Mouse (Mus musculus): Measurements from ENCODE around the gene Gbp9.
"Not testable (repeated sequence)": the region's sequence is repeated elsewhere in the genome, so short reads cannot be mapped to it uniquely, and the experiment has no call there.

DNA sequence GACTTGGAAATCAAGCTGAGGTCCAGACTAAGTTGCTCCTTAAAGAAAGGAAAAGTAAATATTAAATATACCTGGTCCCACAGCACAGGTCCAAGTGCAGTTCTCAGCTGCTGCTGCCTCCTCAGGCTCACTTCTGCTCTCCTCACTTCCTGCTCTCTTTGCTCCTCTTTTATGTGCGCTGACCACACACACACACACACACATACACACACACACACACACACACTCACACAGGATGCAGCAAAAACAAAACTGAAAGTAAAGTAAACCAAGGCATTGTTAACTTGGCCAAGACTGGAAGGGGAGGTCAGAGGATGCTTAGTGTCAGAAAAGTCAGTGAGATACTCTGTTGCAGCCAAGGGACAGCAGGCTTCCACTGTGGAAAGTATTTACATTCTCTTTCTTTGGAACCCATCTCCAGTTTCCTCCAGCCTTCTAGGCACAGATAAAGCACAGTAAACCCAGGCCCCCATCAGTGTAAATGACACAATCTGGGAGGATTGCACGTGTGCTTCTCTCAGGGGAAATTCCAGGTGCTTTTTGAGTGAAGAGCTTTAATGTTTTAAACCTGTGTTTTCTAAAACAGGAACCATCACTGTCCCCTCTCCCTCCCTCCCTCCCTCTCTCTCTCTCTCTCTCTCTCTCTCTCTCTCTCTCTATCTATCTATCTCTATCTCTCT is at the start of gene Gbp9, which contains the start of the genes Gbp8 and Gbp4:
- TF ChIP-seq CTCF (IDR thresholded peaks at IDR 0.05; ENCODE audit: extremely low read depth, insufficient read depth, insufficient read length, insufficient replicate concordance) = not testable (repeated sequence)
- TF ChIP-seq POLR2A (IDR thresholded peaks at IDR 0.05; ENCODE audit: low read depth, low read length) = peak; percentile 45; the same call in 1 of the 2 replicates
